Mouse (Mus musculus): Measurements from ENCODE around the gene Gm3159.
A peak's percentile ranks its signal among the peaks of the same experiment; 100 is the strongest.
"Not testable (repeated sequence)": the region's sequence is repeated elsewhere in the genome, so short reads cannot be mapped to it uniquely, and the experiment has no call there.

Gene Gm3159

DNA sequence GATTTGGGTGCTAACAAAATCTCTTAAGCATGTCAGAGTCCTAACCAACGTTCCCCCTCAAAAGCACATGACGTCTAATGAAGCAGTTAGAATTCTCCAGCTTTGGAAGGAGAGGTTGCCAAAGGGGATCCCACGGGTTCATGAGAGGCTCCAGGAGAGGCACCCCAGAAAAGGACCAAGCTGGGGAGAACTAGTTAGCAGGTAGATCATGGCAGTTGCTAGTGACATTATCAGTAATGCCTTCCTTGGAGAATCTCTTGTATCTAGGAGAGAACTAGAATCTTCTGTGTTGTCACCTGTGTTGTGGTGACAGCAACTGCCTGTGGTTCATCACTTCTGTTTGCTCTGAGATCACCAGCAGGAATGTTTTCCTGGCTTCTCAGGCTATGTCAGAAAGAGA is at the start of gene Gm3159:
TSS of gene Gm3159 (plus strand) at position 301 of the 400 bp plus-strand sequence.
- not testable (repeated sequence) for DNase-seq (ENCODE audit: low spot score in 2 of 2)

DNA sequence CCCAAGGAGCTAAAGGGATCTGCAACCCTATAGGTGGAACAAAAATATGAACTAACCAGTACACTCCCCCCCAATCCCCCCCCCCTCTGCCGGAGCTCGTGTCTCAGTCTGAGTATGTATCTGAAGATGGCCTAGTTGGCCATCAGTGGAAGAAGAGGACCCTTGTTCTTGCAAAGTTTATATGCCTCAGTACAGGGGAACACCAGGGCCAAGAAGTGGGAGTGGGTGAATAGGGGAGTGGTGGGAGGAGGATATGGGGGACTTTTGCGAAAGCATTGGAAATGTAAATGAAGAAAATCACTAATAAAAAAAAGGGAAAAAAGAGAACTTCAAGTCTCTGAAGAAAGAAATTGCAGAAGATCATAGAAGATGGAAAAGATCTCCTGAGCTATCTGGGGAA is 28.3 kb upstream of the Gm3159 start:
- not testable (repeated sequence) for DNase-seq (ENCODE audit: low spot score in 2 of 2)

DNA sequence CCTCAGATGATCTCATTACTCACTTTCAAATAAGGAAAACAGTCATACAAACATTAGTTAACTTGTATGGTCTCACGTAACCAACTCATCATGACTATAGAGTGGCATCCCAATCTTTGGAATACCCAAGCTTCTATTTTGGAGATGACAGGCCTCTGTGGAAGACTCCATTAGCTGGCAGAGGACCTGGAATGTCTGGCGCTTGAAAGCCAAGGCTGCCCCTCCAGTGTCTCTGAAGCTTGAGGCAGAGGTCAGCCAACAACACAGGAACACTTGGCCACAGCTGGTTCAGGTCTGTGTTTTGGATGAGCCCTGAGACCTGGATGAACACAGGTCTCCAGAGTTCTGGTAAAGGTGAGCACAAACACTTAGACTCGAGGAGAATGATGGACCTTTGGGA is 27.6 kb upstream of the Gm3159 start:
- DNase-seq (ENCODE audit: low spot score in 2 of 2): peak; percentile 25 to 60

DNA sequence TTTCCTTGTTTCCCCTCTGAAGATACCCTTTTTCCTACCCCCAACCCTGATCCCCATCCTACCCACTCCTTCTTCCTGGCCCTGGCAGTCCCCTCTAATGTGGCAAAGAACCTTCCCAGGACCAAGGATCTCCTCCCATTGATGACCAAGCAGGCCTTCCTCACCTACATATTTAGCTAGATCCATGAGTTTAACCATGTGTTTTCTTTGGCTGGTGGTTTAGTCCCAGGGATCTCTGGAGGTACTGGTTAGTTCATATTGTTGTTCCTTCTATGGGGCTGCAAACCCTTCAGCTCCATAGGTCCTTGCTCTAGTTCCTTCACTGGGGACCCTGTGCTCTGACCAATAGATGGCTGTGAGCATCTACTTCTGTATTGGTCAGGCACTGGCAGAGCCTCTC is 19.5 kb upstream of the Gm3159 start:
- peak; percentile 20 to 59 for DNase-seq (ENCODE audit: low spot score in 2 of 2)

DNA sequence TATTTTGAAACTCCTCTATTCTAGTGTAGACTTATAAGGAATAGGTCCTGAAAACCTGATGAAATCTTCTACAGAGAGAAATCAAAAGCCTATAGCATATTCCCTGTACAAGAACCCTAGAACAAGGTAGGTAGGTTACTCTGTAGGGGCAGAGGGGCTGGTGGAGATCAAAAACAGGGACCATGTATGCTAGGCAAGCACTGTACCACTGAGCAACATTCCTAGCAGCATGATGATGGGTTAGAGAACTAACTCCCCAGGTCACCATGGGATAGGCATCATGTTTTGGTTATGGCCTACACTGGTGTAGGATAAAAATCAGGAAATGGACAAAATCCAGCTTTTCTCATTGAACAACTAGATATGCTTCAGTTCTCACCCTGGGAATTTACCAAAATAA is 11.7 kb upstream of the Gm3159 start:
- peak in 1 of 2 experiments; percentile 61 for DNase-seq (ENCODE audit: low spot score in 2 of 2)

DNA sequence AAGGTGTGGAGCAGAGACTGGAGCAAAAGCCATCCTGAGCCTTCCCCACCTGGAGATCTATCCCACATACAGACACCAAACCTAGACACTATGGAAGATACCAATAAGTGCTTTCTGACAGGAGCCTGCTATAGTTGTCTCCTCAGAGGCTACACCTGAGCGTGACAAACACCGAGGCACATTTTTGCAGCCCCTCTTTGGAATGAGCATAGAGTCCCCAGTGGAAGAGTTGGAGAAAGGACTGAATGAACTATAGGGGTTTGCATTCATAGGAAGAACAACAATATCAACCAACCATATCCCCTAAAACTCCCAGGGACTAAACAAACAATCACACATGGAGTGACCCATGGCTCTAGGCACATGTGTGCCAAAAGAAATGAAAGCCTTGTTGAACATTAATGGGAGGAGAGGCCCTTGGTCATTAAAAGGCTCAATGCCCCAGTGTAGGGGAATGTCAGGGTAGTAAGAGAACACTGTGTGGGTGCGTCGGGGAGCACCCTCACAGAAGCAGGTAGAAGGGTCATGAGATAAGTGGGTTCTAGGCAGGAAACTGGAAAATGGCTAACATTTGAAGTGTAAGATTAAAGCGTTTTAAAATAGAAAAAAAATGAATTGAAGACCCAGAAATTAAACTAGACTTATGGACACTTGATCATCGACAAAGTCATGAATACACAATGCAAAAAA is 4.3 kb upstream of the Gm3159 start:
- not testable (repeated sequence) for DNase-seq (ENCODE audit: low spot score in 2 of 2)

DNA sequence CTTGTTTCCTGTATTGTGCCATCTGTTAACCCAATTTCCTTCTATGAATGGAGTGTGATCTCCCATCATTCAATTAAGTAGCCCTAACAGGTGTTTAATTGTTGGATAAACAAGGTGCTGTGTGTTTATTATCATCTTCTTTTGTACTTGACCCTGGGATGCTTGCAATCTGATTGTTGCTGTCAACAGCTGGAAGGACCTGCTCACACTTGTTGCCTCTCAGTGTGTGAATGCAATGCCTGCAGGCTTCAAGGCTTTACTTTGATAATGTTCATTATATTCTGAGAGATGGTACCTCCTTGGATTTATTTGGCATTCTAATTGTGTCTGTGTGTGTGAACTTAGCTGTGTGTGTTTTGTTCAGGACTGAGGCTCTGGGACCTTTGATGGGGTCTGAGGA is 1.3 kb downstream of the Gm3159 start:
- DNase-seq (ENCODE audit: low spot score in 2 of 2): not testable (repeated sequence)

DNA sequence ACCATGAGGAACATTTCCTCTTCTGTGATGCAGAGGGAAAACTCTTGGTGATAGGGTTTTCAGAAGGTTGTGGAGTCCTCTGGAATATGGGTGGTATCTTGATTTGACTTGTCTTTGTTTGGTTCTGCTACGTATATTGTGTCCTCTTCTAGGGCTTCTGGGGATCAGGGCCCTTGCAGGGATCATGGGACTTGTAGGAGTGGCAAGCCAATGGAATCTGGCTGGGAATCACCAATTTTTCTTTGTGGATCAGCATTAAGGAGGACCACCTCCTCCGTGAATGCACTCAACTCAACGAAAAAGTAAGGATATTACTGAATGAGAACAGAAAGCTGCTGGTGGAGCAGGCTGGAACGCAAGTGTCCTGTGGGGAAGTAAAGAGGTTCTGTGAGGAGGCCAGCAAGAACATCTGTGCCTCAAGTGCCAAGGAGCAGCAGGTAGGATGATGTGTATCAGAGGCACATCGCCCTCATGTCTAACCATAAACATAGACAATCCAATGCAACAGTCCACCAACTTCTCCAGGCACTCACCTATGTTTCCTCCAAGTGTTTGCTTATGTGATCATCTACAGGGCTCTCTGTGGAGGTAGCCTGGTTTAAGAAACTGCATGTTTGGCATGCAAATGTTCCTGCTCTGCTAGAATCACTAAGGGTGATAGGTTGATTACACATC is 2.9 kb downstream of the Gm3159 start:
- peak; percentile 23 to 64 for DNase-seq (ENCODE audit: low spot score in 2 of 2)

DNA sequence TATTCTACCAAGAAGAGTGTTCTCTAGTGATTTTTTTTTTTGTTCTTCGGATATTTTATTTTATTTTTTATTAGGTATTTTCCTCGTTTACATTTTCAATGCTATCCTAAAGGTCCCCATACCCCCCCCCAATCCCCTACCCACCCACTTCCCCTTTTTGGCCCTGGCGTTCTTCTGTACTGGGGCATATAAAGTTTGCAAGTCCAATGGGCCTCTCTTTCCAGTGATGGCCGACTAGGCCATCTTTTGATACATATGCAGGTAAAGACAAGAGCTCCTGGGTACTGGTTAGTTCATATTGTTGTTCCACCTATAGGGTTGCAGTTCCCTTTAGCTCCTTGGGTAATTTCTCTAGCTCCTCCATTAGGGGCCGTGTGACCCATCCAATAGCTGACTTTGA is 3.9 kb downstream of the Gm3159 start:
- not testable (repeated sequence) for DNase-seq (ENCODE audit: low spot score in 2 of 2)

DNA sequence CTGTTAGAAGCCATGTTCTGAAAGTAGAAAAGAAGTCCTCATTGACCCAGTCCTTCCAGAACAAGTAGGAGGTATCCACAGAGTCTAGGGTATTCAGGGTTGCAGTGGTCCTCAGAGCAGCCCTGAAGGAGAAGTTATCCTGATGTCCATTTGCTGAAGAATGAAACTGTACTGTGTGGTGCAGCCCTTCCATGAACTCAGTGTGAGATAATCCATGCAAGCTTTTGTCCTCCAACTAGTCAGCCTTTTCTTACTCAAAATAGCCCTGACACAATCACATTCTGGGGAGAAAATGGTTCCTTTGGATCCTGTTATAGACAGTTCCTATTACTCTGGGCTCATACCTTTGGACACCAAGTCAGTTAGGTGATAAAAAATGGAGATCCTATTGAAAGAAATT is 6.5 kb downstream of the Gm3159 start:
- DNase-seq (ENCODE audit: low spot score in 2 of 2): not testable (repeated sequence)

DNA sequence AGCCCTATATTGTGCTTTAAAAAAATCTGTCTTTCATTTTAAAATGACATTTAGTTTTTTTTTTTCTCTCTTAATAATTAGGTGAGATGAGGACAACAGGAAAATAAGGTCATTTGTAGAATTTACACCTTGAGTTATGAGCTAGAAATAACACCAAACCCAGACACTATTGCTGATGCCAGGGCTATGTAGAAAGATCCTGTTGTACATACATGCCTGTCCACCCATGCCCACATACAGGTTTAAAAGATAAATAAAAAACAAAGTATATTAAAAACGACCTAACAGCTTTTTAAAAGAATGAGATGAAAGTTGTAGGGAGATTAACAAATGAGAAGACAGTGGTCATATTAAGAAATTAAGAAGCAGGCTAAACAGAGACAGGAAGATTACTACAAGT is 12.6 kb downstream of the Gm3159 start:
- DNase-seq (ENCODE audit: low spot score in 2 of 2): not testable (repeated sequence)

DNA sequence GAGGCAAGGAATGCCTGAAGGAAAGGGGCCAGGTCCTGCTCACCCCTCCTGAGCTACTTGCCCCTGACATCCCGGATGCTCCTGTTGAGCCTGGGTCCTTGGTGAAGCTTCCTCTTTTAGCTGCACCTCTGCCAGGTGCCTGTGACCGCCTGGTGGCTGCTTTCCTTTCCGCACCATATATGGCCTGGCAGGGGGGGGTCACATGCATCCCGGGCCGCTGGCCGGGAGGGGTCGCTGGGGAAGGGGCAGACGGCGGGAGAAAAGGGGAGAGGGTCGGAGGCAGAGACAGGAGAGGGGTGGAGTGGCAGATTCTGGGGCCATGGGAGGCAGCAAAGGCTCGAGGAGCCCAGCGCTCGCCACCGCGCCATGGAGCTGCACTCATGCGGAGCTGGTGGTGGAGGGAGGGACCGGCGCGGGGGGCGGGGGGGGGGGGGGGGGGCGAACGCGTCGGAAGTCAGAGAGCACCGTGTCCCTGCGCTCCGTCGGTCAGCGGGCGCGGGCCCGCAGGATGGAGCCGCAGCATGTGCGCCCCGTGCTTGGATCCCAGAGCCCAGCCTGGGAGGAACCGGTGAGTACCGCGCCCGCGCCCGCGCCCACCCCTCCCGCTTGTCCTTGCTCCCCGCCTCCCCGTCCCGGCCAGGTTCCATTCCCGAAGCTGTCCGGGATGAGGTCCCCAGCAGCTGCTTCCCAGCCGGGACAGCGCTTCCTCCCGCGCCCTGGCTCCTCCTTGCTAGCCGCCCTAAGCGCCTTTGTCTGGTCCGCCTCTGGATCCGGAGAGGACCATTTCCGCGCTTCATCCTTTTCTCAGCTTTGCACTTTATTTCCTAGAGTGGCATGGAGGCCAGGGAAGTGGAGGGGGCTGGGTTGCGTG is 17.9 kb downstream of the Gm3159 start, which contains the start of gene Gm3164:
TSS of gene Gm3164 (plus strand) at position 484 of the 871 bp plus-strand sequence.
- peak in 1 of 2 experiments; percentile 65 for DNase-seq (ENCODE audit: low spot score in 2 of 2)

DNA sequence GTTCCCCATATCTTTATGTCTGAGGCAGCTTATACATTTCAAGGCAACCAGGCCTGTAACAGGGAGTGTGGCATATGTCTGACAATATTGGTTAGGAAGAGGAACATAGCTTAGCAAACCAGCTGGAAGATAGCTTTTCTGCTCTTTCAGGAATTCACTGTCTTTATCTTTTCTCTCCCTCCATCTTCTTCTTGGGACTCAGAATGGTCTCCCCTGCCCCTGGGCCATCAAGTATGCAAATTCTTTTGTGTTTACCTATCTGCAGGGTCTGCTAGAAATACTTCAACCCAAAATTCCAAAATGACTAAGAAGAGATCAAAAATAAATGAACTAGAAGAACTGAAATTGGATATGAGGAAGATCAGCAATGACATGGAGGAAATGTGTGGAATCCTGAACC is 33.4 kb downstream of the Gm3159 start, which contains the start of gene Gm3173:
TSS of gene Gm3173 (plus strand) at position 301 of the 400 bp plus-strand sequence.
- not testable (repeated sequence) for DNase-seq (ENCODE audit: low spot score in 2 of 2)

Measured in urinary bladder, postnatal 4 days (tissue).